Mouse (Mus musculus): ENCODE data around the gene Relb.
A peak's percentile ranks its signal among the peaks of the same experiment; 100 is the strongest.
"Not testable (repeated sequence)": the region's sequence is repeated elsewhere in the genome, so short reads cannot be mapped to it uniquely, and the experiment has no call there.

Gene Relb

GRCm38 (mm10) chr7:19632275-19632674, 3.0 kb upstream of the Relb start:
- DNase-seq (ENCODE audit: low spot score in 2 of 2) = no peak

- peak; percentile 69 to 86 for DNase-seq (ENCODE audit: low spot score in 2 of 2)
Measured at GRCm38 (mm10) chr7:19628536-19629360, 490 bp downstream of the Relb start.

- DNase-seq (ENCODE audit: low spot score in 2 of 2) = no peak
Measured at GRCm38 (mm10) chr7:19628192-19628535, 1.1 kb downstream of the Relb start.

- no peak for DNase-seq (ENCODE audit: low spot score in 2 of 2)
Measured at GRCm38 (mm10) chr7:19627721-19628120, 1.5 kb downstream of the Relb start.

GRCm38 (mm10) chr7:19623433-19623832, 5.8 kb downstream of the Relb start:
- no peak for DNase-seq (ENCODE audit: low spot score in 2 of 2)

GRCm38 (mm10) chr7:19622241-19622640, 7.0 kb downstream of the Relb start:
- no peak for DNase-seq (ENCODE audit: low spot score in 2 of 2)

- no peak for DNase-seq (ENCODE audit: low spot score in 2 of 2)
Measured at GRCm38 (mm10) chr7:19620811-19621210, 8.4 kb downstream of the Relb start.

- DNase-seq (ENCODE audit: low spot score in 2 of 2) = peak; percentile 47 to 74
Measured at GRCm38 (mm10) chr7:19619004-19619801, 10.0 kb downstream of the Relb start.

GRCm38 (mm10) chr7:19615036-19615577, 14.1 kb downstream of the Relb start:
- DNase-seq (ENCODE audit: low spot score in 2 of 2) = no peak

- no peak for DNase-seq (ENCODE audit: low spot score in 2 of 2)
Measured at GRCm38 (mm10) chr7:19610969-19611368, 18.3 kb downstream of the Relb start.

- DNase-seq (ENCODE audit: low spot score in 2 of 2) = no peak
Measured at GRCm38 (mm10) chr7:19609641-19610332, 19.5 kb downstream of the Relb start.

GRCm38 (mm10) chr7:19607291-19607690, 21.9 kb downstream of the Relb start:
- no peak for DNase-seq (ENCODE audit: low spot score in 2 of 2)

GRCm38 (mm10) chr7:19604606-19605214, 24.5 kb downstream of the Relb start:
- DNase-seq (ENCODE audit: low spot score in 2 of 2) = not testable (repeated sequence)

GRCm38 (mm10) chr7:19603849-19604605, 25.2 kb downstream of the Relb start, which contains the start of gene Clasrp:
Gene Clasrp (minus strand): TSS chr7:19604486.
- DNase-seq (ENCODE audit: low spot score in 2 of 2) = peak; percentile 89 to 93

- DNase-seq (ENCODE audit: low spot score in 2 of 2) = no peak
Measured at GRCm38 (mm10) chr7:19603055-19603454, 26.2 kb downstream of the Relb start.

GRCm38 (mm10) chr7:19600562-19600961, 28.7 kb downstream of the Relb start:
- no peak for DNase-seq (ENCODE audit: low spot score in 2 of 2)

- no peak for DNase-seq (ENCODE audit: low spot score in 2 of 2)
Measured at GRCm38 (mm10) chr7:19593061-19593730, 36.0 kb downstream of the Relb start.

- DNase-seq (ENCODE audit: low spot score in 2 of 2) = peak; percentile 41 to 78
Measured at GRCm38 (mm10) chr7:19589917-19590316, 39.3 kb downstream of the Relb start.

- peak in 1 of 2 experiments; percentile 43 for DNase-seq (ENCODE audit: low spot score in 2 of 2)
Measured at GRCm38 (mm10) chr7:19589207-19589606, 40.0 kb downstream of the Relb start.

- DNase-seq (ENCODE audit: low spot score in 2 of 2) = no peak
Measured at GRCm38 (mm10) chr7:19586269-19586668, 43.0 kb downstream of the Relb start.

All from cerebellum, postnatal 4 days (tissue).